Mouse (Mus musculus) bone marrow, adult 2 months (tissue): ENCODE data around the gene Foxm1.

Experiments used
- CTCF ChIP-seq: fragments of 200-500 bp; IDR thresholded peaks from 2 replicates; pipeline ENCODE4 v1.5.1; 2011; ENCODE audit warnings: low read length, control low read depth; ENCODE audit not compliant: control insufficient read depth, insufficient read depth
- POLR2A ChIP-seq: fragments of 200-500 bp; IDR thresholded peaks from 2 replicates; pipeline ENCODE4 v1.6.1; 2011; ENCODE audit warnings: low read depth, mild to moderate bottlenecking, control low read depth, low read length, borderline replicate concordance; ENCODE audit not compliant: control insufficient read depth

- TF ChIP-seq POLR2A (no peak), CTCF (no peak)
These were observed 27.9 kb downstream of the Foxm1 start for GRCm38 (mm10) chr6:128390683-128391082.
